Mouse (Mus musculus) embryonic facial prominence, embryonic 10.5 days (tissue): Measurements from ENCODE around the gene Inpp5e. TPM values are rescaled to one million over a fixed set of nuclear protein-coding genes. Genes with fewer than 3 reads are reported as not detected.
A peak's percentile ranks its signal among the peaks of the same experiment; 100 is the strongest.
"Not testable (repeated sequence)": the region's sequence is repeated elsewhere in the genome, so short reads cannot be mapped to it uniquely, and the experiment has no call there.

Source experiments
- DNase-seq: peaks from one replicate; pipeline ENCODE4 v3.0.0-alpha.2; 2017; ENCODE audit warnings: low spot score
- H3K27ac ChIP-seq: fragments of 300-500 bp; sonication (generic); replicated peaks from 2 replicates; pipeline ENCODE4 v1.5.1; 2016; ENCODE audit warnings: mild to moderate bottlenecking
- H3K27me3 ChIP-seq: fragments of 300-500 bp; sonication (generic); replicated peaks from 2 replicates; pipeline ENCODE4 v1.6.1; 2016; ENCODE audit warnings: low read depth, mild to moderate bottlenecking; ENCODE audit not compliant: poor library complexity, severe bottlenecking
- H3K36me3 ChIP-seq: fragments of 300-500 bp; sonication (generic); replicated peaks from 2 replicates; pipeline ENCODE4 v1.6.1; 2016; ENCODE audit warnings: mild to moderate bottlenecking, moderate library complexity
- H3K4me1 ChIP-seq: fragments of 300-500 bp; sonication (generic); 2 replicates; pipeline ENCODE4 v1.6.1; 2016
- H3K4me3 ChIP-seq: fragments of 300-500 bp; sonication (generic); 2 replicates; pipeline ENCODE4 v1.5.1; 2016; ENCODE audit warnings: mild to moderate bottlenecking, moderate library complexity
- H3K9me3 ChIP-seq: fragments of 300-500 bp; sonication (generic); 2 replicates; pipeline ENCODE4 v1.6.1; 2016; ENCODE audit warnings: mild to moderate bottlenecking
- WGBS: fragments of 180-500 bp; shearing (Covaris S2); methylation state at CpG from one replicate; pipeline ENCODE4 v1.1.7; 2016; 5-methylcytosine and 5-hydroxymethylcytosine counted together
- polyA plus RNA-seq: library from polyadenylated mRNA; unstranded; fragments of >200 nt; fragmentation: Nextera tagmentation; extraction: Ambion mirVana; gene quantifications from 2 replicates; pipeline ENCODE4 v1.2.1, GENCODE M21; 2016

Gene Inpp5e
- polyA plus RNA-seq, 1 experiment from 2014 or later = 28.6 TPM

GRCm38 (mm10) chr2:26409362-26409761 is 359 bp upstream of the Inpp5e start:
- H3K27ac ChIP-seq = peak overlapping the region; percentile 94
- H3K27me3 ChIP-seq = no peaks in the 10 kb centered on the region
- WGBS = 58% methylated on average over 3 of the region's 3 CpGs
- H3K9me3 ChIP-seq = no peaks in the 10 kb centered on the region
- peak overlapping the region; percentile 89 for H3K4me3 ChIP-seq
- H3K4me1 ChIP-seq = peaks cover 47% of the 10 kb centered on the region
- DNase-seq = no peak
- H3K36me3 ChIP-seq = peaks cover 83% of the 10 kb centered on the region

GRCm38 (mm10) chr2:26403306-26403705 is 5.7 kb downstream of the Inpp5e start:
- H3K27ac ChIP-seq = no peak overlapping the region
- no peak for DNase-seq
- H3K4me3 ChIP-seq = no peak overlapping the region
- WGBS = 79% methylated on average over 8 of the region's 8 CpGs
- peaks cover 86% of the 10 kb centered on the region for H3K36me3 ChIP-seq
- no peaks in the 10 kb centered on the region for H3K9me3 ChIP-seq
- H3K4me1 ChIP-seq = peaks cover 37% of the 10 kb centered on the region
- H3K27me3 ChIP-seq = no peaks in the 10 kb centered on the region

- Histone ChIP-seq H3K4me1 (peaks cover 27% of the 10 kb centered on the region), H3K27me3 (no peaks in the 10 kb centered on the region), H3K27ac (no peak overlapping the region), H3K9me3 (no peaks in the 10 kb centered on the region), H3K36me3 (peaks cover 92% of the 10 kb centered on the region), H3K4me3 (no peak overlapping the region)
- DNase-seq = no peak
- 94% methylated on average over 1 of the region's 1 CpGs for WGBS
Measured at GRCm38 (mm10) chr2:26402265-26402664, 6.7 kb downstream of the Inpp5e start.

- WGBS = 87% methylated on average over 4 of the region's 4 CpGs
- no peak for DNase-seq
- H3K9me3 ChIP-seq = no peaks in the 10 kb centered on the region
- H3K27me3 ChIP-seq = no peaks in the 10 kb centered on the region
- no peak overlapping the region for H3K4me3 ChIP-seq
- H3K27ac ChIP-seq = no peak overlapping the region
- peaks cover 14% of the 10 kb centered on the region for H3K4me1 ChIP-seq
- H3K36me3 ChIP-seq = peaks cover 92% of the 10 kb centered on the region
Measured at GRCm38 (mm10) chr2:26401023-26401422, 8.0 kb downstream of the Inpp5e start.

GRCm38 (mm10) chr2:26400296-26400695 is 8.7 kb downstream of the Inpp5e start:
- no peaks in the 10 kb centered on the region for H3K9me3 ChIP-seq
- H3K4me1 ChIP-seq = peaks cover 7% of the 10 kb centered on the region
- no peak overlapping the region for H3K27ac ChIP-seq
- H3K36me3 ChIP-seq = peaks cover 92% of the 10 kb centered on the region
- no peak overlapping the region for H3K4me3 ChIP-seq
- no peak for DNase-seq
- no peaks in the 10 kb centered on the region for H3K27me3 ChIP-seq
- 91% methylated on average over 5 of the region's 5 CpGs for WGBS

- H3K4me3 ChIP-seq = no peak overlapping the region
- H3K27me3 ChIP-seq = no peaks in the 10 kb centered on the region
- no peak for DNase-seq
- 91% methylated on average over 5 of the region's 5 CpGs for WGBS
- no peaks in the 10 kb centered on the region for H3K9me3 ChIP-seq
- H3K36me3 ChIP-seq = peaks cover 92% of the 10 kb centered on the region
- H3K27ac ChIP-seq = no peak overlapping the region
- H3K4me1 ChIP-seq = peaks cover 3% of the 10 kb centered on the region; the same call in 1 of the 2 replicates
Measured at GRCm38 (mm10) chr2:26399647-26400046, 9.4 kb downstream of the Inpp5e start.

- Histone ChIP-seq H3K27me3 (no peaks in the 10 kb centered on the region), H3K4me3 (peak overlapping the region; percentile 3; the same call in 1 of the 2 replicates), H3K4me1 (no peaks in the 10 kb centered on the region), H3K27ac (no peak overlapping the region), H3K9me3 (no peaks in the 10 kb centered on the region), H3K36me3 (peaks cover 96% of the 10 kb centered on the region)
- DNase-seq = no peak
- 92% methylated on average over 8 of the region's 8 CpGs for WGBS
Measured at GRCm38 (mm10) chr2:26398978-26399377, 10.0 kb downstream of the Inpp5e start.

- WGBS = 92% methylated on average over 6 of the region's 6 CpGs
- no peaks in the 10 kb centered on the region for H3K9me3 ChIP-seq
- no peak overlapping the region for H3K4me3 ChIP-seq
- peaks cover 24% of the 10 kb centered on the region for H3K4me1 ChIP-seq
- no peaks in the 10 kb centered on the region for H3K27me3 ChIP-seq
- H3K27ac ChIP-seq = no peak overlapping the region
- no peak for DNase-seq
- peaks cover 80% of the 10 kb centered on the region for H3K36me3 ChIP-seq
Measured at GRCm38 (mm10) chr2:26391617-26392016, 17.4 kb downstream of the Inpp5e start.

- Histone ChIP-seq H3K27ac (no peak overlapping the region), H3K9me3 (no peaks in the 10 kb centered on the region), H3K4me1 (peaks cover 24% of the 10 kb centered on the region), H3K27me3 (no peaks in the 10 kb centered on the region), H3K4me3 (no peak overlapping the region), H3K36me3 (peaks cover 80% of the 10 kb centered on the region)
- 89% methylated on average over 3 of the region's 3 CpGs for WGBS
- DNase-seq = no peak
Measured at GRCm38 (mm10) chr2:26390954-26391353, 18.0 kb downstream of the Inpp5e start.

GRCm38 (mm10) chr2:26389154-26389690 is 19.8 kb downstream of the Inpp5e start, which contains the start of the genes Entr1 and Pmpca:
Gene Entr1, minus strand, starts transcription at chr2:26389316.
Gene Pmpca, plus strand, starts transcription at chr2:26389339.
- no peaks in the 10 kb centered on the region for H3K27me3 ChIP-seq
- peak; percentile 90 for DNase-seq
- H3K9me3 ChIP-seq = no peaks in the 10 kb centered on the region
- peaks cover 24% of the 10 kb centered on the region for H3K4me1 ChIP-seq
- H3K27ac ChIP-seq = peak within 1 kb of the TSS; percentile 91
- WGBS = under 1% methylated on average over 60 of the region's 60 CpGs
- peak within 1 kb of the TSS; percentile 98 for H3K4me3 ChIP-seq
- H3K36me3 ChIP-seq = peaks cover 80% of the 10 kb centered on the region

GRCm38 (mm10) chr2:26388682-26389153 is 20.3 kb downstream of the Inpp5e start:
- Histone ChIP-seq H3K4me3 (peak overlapping the region; percentile 98), H3K27ac (peak overlapping the region; percentile 91), H3K4me1 (peaks cover 24% of the 10 kb centered on the region), H3K9me3 (no peaks in the 10 kb centered on the region), H3K36me3 (peaks cover 80% of the 10 kb centered on the region), H3K27me3 (no peaks in the 10 kb centered on the region)
- peak; percentile 55 for DNase-seq
- WGBS = under 1% methylated on average over 45 of the region's 45 CpGs

- Histone ChIP-seq H3K4me3 (peak overlapping the region; percentile 98), H3K36me3 (peaks cover 80% of the 10 kb centered on the region), H3K4me1 (peaks cover 24% of the 10 kb centered on the region), H3K27ac (no peak overlapping the region), H3K9me3 (no peaks in the 10 kb centered on the region), H3K27me3 (no peaks in the 10 kb centered on the region)
- no peak for DNase-seq
- WGBS = 92% methylated on average over 3 of the region's 3 CpGs
Measured at GRCm38 (mm10) chr2:26387713-26388112, 21.3 kb downstream of the Inpp5e start.

GRCm38 (mm10) chr2:26380871-26381270 is 28.1 kb downstream of the Inpp5e start:
- H3K27ac ChIP-seq = peak overlapping the region; percentile 82
- 40% methylated on average over 6 of the region's 6 CpGs for whole genome bisulfite sequencing
- not testable (repeated sequence) for DNase-seq, H3K27me3 ChIP-seq, H3K9me3 ChIP-seq
- peaks cover 10% of the 10 kb centered on the region for H3K4me1 ChIP-seq
- H3K36me3 ChIP-seq = peaks cover 75% of the 10 kb centered on the region
- H3K4me3 ChIP-seq = peak overlapping the region; percentile 87
